12 mouse cellular contexts compared by ENCODE assay signal in the genomic region with DNA sequence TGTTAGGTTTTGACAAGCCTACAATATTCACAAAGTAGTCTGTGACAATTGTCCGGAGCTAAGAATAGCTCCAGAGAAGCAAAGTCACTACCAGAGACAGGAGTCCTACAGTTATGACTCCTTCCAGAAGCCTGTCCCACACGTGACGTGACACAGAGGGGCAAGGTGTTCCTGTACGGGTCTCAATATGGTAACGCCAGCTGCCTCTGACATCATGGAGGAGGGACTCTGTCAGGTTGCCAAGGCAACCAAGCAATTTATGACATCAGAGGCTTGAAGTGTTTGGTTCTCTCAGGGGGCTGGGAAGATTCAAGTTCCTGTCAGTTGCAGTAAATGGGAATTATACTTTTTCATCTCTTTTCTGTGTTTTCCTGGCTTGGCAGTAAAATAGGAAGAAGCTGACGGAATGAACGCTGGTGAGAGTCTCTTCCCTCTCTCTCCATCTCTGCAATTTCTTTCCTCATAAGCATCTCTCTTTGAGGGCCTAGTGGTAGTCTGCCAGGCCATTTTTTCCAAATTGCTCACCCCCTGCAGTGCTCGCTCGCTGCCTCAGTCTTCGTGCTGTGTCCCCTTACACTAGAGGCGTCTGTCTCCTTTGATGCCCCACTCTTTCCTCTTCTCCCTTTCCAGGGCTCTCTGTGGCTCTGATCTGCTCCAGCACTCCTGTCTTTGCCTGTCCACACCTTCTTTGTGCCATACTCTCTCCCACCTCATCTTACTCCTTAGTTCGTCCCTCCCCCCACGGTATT. TPM values are rescaled to one million over a fixed set of nuclear protein-coding genes. Genes with fewer than 3 reads are reported as not detected.
A peak's percentile ranks its signal among the peaks of the same experiment; 100 is the strongest.
DNase-seq lines count a peak whose midpoint lies in the region; ATAC-seq and TF ChIP-seq lines count a peak whose summit lies in the region.
"Had no signal": no experiment of that assay in that cellular context is flagged by ENCODE, and none has a peak within 500 bp of the region (broad histone marks: within the 10 kb centered on the region; RNA-seq: fewer than 3 reads in every experiment).

No protein-coding gene starts in this region.

- peak overlapping the region; percentile 83 for H3K4me3 ChIP-seq in forebrain, embryonic 13.5 days
- H3K4me3 ChIP-seq in forebrain, embryonic 10.5 days: no peak overlapping the region
- no peak overlapping the region for H3K4me3 ChIP-seq in liver, postnatal 0 days (ENCODE audit: low read depth, low read length)
- H3K4me3 ChIP-seq in liver, embryonic 11.5 days (ENCODE audit: low read depth, low read length): no peak overlapping the region
- H3K4me3 ChIP-seq in midbrain, postnatal 0 days (ENCODE audit: low read depth, low read length): peak overlapping the region; percentile 61; the same call in 1 of the 2 replicates
- H3K4me3 ChIP-seq: erythroblast, embryonic 14.5 days; stomach, embryonic 15.5 days had no signal

- peak overlapping the region; percentile 97 for H3K9ac ChIP-seq in forebrain, embryonic 13.5 days
- H3K9ac ChIP-seq in liver, postnatal 0 days (replicated peaks): no peak overlapping the region
- H3K9ac ChIP-seq in liver, embryonic 11.5 days (ENCODE audit: low read depth, low read length): no peak overlapping the region
- H3K9ac ChIP-seq in midbrain, postnatal 0 days (replicated peaks; ENCODE audit: low read length, poor library complexity, severe bottlenecking): peak overlapping the region; percentile 34; the same call in 1 of the 2 replicates
- H3K9ac ChIP-seq: stomach, embryonic 15.5 days had no signal

- no peaks in the 10 kb centered on the region for H3K36me3 ChIP-seq in forebrain, embryonic 13.5 days (ENCODE audit: poor library complexity, severe bottlenecking)
- H3K36me3 ChIP-seq in forebrain, embryonic 10.5 days (replicated peaks): no peaks in the 10 kb centered on the region
- H3K36me3 ChIP-seq in liver, postnatal 0 days (replicated peaks; ENCODE audit: insufficient read depth, low read length): no peaks in the 10 kb centered on the region
- no peaks in the 10 kb centered on the region for H3K36me3 ChIP-seq in liver, embryonic 11.5 days (ENCODE audit: control insufficient read depth, insufficient read depth, low read length)
- no peaks in the 10 kb centered on the region for H3K36me3 ChIP-seq in midbrain, postnatal 0 days (ENCODE audit: insufficient read depth, low read length)
- H3K36me3 ChIP-seq: G1E; stomach, embryonic 15.5 days had no signal

- no peak for DNase-seq in forebrain, embryonic 10.5 days (ENCODE audit: extremely low spot score, low spot score)
- no peak for DNase-seq in liver, postnatal 0 days
- no peak for DNase-seq in liver, embryonic 11.5 days (ENCODE audit: low spot score)
- DNase-seq in embryo, embryonic 11 days: peak; percentile 61
- peak; percentile 52 for DNase-seq in midbrain, postnatal 0 days (ENCODE audit: low spot score)
- DNase-seq in urinary bladder, postnatal 36 days (ENCODE audit: low spot score in 2 of 2): no peak
- no peak for DNase-seq in T-cell, adult 2 months (ENCODE audit: low spot score)

- H3K27me3 ChIP-seq in forebrain, embryonic 13.5 days: no peaks in the 10 kb centered on the region
- peaks cover 28% of the 10 kb centered on the region; the same call in 1 of the 2 replicates for H3K27me3 ChIP-seq in forebrain, embryonic 10.5 days (ENCODE audit: poor library complexity, severe bottlenecking)
- H3K27me3 ChIP-seq in liver, postnatal 0 days (ENCODE audit: insufficient read depth, low read length): no peaks in the 10 kb centered on the region
- H3K27me3 ChIP-seq in liver, embryonic 11.5 days (replicated peaks; ENCODE audit: control insufficient read depth, insufficient read depth, low read length): no peaks in the 10 kb centered on the region
- no peaks in the 10 kb centered on the region for H3K27me3 ChIP-seq in midbrain, postnatal 0 days (ENCODE audit: insufficient read depth, low read length)
- H3K27me3 ChIP-seq: stomach, embryonic 15.5 days had no signal

- TF ChIP-seq CTCF in liver, postnatal 0 days (IDR thresholded peaks at IDR 0.05; ENCODE audit: low read depth): no peak
- no peak for TF ChIP-seq CTCF in midbrain, postnatal 0 days (IDR thresholded peaks at IDR 0.05)

- WGBS in forebrain, embryonic 13.5 days: 53% methylated on average over 13 of the region's 13 CpGs
- WGBS in forebrain, embryonic 10.5 days: 72% methylated on average over 13 of the region's 13 CpGs
- WGBS in liver, postnatal 0 days (ENCODE audit: insufficient replicate concordance): 67% methylated on average over 13 of the region's 13 CpGs
- WGBS in liver, embryonic 11.5 days: 61% methylated on average over 13 of the region's 13 CpGs
- WGBS in midbrain, postnatal 0 days: 43% methylated on average over 13 of the region's 13 CpGs

- TF ChIP-seq EP300 in liver, postnatal 0 days (IDR thresholded peaks at IDR 0.05; ENCODE audit: low read depth): no peak

- no peaks in the 10 kb centered on the region for H3K9me3 ChIP-seq in forebrain, embryonic 13.5 days (replicated peaks)
- no peaks in the 10 kb centered on the region for H3K9me3 ChIP-seq in forebrain, embryonic 10.5 days
- no peaks in the 10 kb centered on the region for H3K9me3 ChIP-seq in liver, postnatal 0 days (ENCODE audit: low read length)
- no peaks in the 10 kb centered on the region for H3K9me3 ChIP-seq in liver, embryonic 11.5 days (ENCODE audit: control insufficient read depth, low read length)
- H3K9me3 ChIP-seq in midbrain, postnatal 0 days (ENCODE audit: low read length): no peaks in the 10 kb centered on the region
- H3K9me3 ChIP-seq: G1E; stomach, embryonic 15.5 days had no signal

- H3K4me2 ChIP-seq in forebrain, embryonic 13.5 days: peak overlapping the region; percentile 84
- no peak overlapping the region for H3K4me2 ChIP-seq in liver, postnatal 0 days (ENCODE audit: low read depth, low read length)
- H3K4me2 ChIP-seq in liver, embryonic 11.5 days: no peak overlapping the region
- peak overlapping the region; percentile 90 for H3K4me2 ChIP-seq in midbrain, postnatal 0 days (ENCODE audit: low read depth, low read length, poor library complexity, severe bottlenecking)
- H3K4me2 ChIP-seq: stomach, embryonic 15.5 days had no signal

- H3K27ac ChIP-seq in forebrain, embryonic 13.5 days: peak overlapping the region; percentile 36
- no peak overlapping the region for H3K27ac ChIP-seq in forebrain, embryonic 10.5 days
- peak overlapping the region; percentile 19; the same call in 1 of the 2 replicates for H3K27ac ChIP-seq in liver, postnatal 0 days (ENCODE audit: low read depth)
- H3K27ac ChIP-seq in liver, embryonic 11.5 days (ENCODE audit: low read depth, low read length): no peak overlapping the region
- 0 out of 2 replicates have a peak overlapping the region, but pooled peaks have one; percentile 21 for H3K27ac ChIP-seq in midbrain, postnatal 0 days (ENCODE audit: low read depth, low read length)
- H3K27ac ChIP-seq: stomach, embryonic 15.5 days had no signal

- H3K4me1 ChIP-seq in forebrain, embryonic 13.5 days: peaks cover 71% of the 10 kb centered on the region
- H3K4me1 ChIP-seq in forebrain, embryonic 10.5 days: peaks cover 65% of the 10 kb centered on the region
- peaks cover 18% of the 10 kb centered on the region for H3K4me1 ChIP-seq in liver, postnatal 0 days (ENCODE audit: insufficient read depth)
- peaks cover 19% of the 10 kb centered on the region for H3K4me1 ChIP-seq in liver, embryonic 11.5 days (replicated peaks; ENCODE audit: control insufficient read depth, insufficient read depth, low read length)
- H3K4me1 ChIP-seq in midbrain, postnatal 0 days (ENCODE audit: insufficient read depth, low read length): peaks cover 15% of the 10 kb centered on the region; the same call in 1 of the 2 replicates

- ATAC-seq in forebrain, embryonic 13.5 days: no peak
- no peak for ATAC-seq in liver, postnatal 0 days
- ATAC-seq in liver, embryonic 11.5 days (replicated peaks; ENCODE audit: low FRiP score): no peak
- ATAC-seq in midbrain, postnatal 0 days (ENCODE audit: low FRiP score): no peak

RNA-seq across cellular contexts. Expression of gene Zfhx2, which starts 2.8 kb away (rescaled TPM):
- 26.7 and 28.0 TPM in 2 replicates for polyA plus RNA-seq in forebrain, embryonic 13.5 days (2015; fragmentation: Nextera tagmentation; extraction: Ambion mirVana)
- 8.1 and 9.2 TPM in 2 replicates for polyA plus RNA-seq in forebrain, embryonic 10.5 days (2016; fragmentation: Nextera tagmentation; extraction: Ambion mirVana)
- 0.78 and 1.0 TPM in 2 replicates for polyA plus RNA-seq in liver, postnatal 0 days (2015; fragmentation: Nextera tagmentation; extraction: Ambion mirVana)
- 2.1 and 2.8 TPM in 2 replicates for polyA plus RNA-seq in liver, embryonic 11.5 days (2014; fragmentation: Nextera tagmentation; extraction: Ambion mirVana)
- 16.4 and 18.6 TPM in 2 replicates for total RNA-seq in midbrain, postnatal 0 days (2014; rRNA removed)
- 11.2 and 14.2 TPM in 2 replicates for polyA plus RNA-seq in midbrain, postnatal 0 days (2015; fragmentation: Nextera tagmentation; extraction: Ambion mirVana)

RNA-seq across cellular contexts. Expression of gene Thtpa, which starts 5.2 kb away (rescaled TPM):
- 39.0 and 42.0 TPM in 2 replicates for polyA plus RNA-seq in forebrain, embryonic 13.5 days (2015; fragmentation: Nextera tagmentation; extraction: Ambion mirVana)
- 30.5 and 31.4 TPM in 2 replicates for polyA plus RNA-seq in forebrain, embryonic 10.5 days (2016; fragmentation: Nextera tagmentation; extraction: Ambion mirVana)
- polyA plus RNA-seq in liver, postnatal 0 days (2015; fragmentation: Nextera tagmentation; extraction: Ambion mirVana): 5.9 and 7.0 TPM in 2 replicates
- 10.5 and 12.6 TPM in 2 replicates for polyA plus RNA-seq in liver, embryonic 11.5 days (2014; fragmentation: Nextera tagmentation; extraction: Ambion mirVana)
- total RNA-seq in midbrain, postnatal 0 days (2014; rRNA removed): 38.0 and 42.1 TPM in 2 replicates
- polyA plus RNA-seq in midbrain, postnatal 0 days (2015; fragmentation: Nextera tagmentation; extraction: Ambion mirVana): 32.5 and 35.2 TPM in 2 replicates

RNA-seq across cellular contexts. Expression of gene Ap1g2, which starts 17.0 kb away (rescaled TPM):
- polyA plus RNA-seq in forebrain, embryonic 13.5 days (2015; fragmentation: Nextera tagmentation; extraction: Ambion mirVana): 9.7 and 9.8 TPM in 2 replicates
- 16.4 and 18.5 TPM in 2 replicates for polyA plus RNA-seq in forebrain, embryonic 10.5 days (2016; fragmentation: Nextera tagmentation; extraction: Ambion mirVana)
- polyA plus RNA-seq in liver, postnatal 0 days (2015; fragmentation: Nextera tagmentation; extraction: Ambion mirVana): 7.8 and 9.6 TPM in 2 replicates
- polyA plus RNA-seq in liver, embryonic 11.5 days (2014; fragmentation: Nextera tagmentation; extraction: Ambion mirVana): 45.1 and 52.9 TPM in 2 replicates
- total RNA-seq in midbrain, postnatal 0 days (2014; rRNA removed): 8.2 and 11.6 TPM in 2 replicates
- polyA plus RNA-seq in midbrain, postnatal 0 days (2015; fragmentation: Nextera tagmentation; extraction: Ambion mirVana): 6.6 and 8.9 TPM in 2 replicates

RNA-seq across cellular contexts. Expression of gene Jph4, which starts 27.4 kb away (rescaled TPM):
- polyA plus RNA-seq in forebrain, embryonic 13.5 days (2015; fragmentation: Nextera tagmentation; extraction: Ambion mirVana): 17.5 and 17.7 TPM in 2 replicates
- polyA plus RNA-seq in forebrain, embryonic 10.5 days (2016; fragmentation: Nextera tagmentation; extraction: Ambion mirVana): 0.31 and 0.56 TPM in 2 replicates
- polyA plus RNA-seq in liver, postnatal 0 days (2015; fragmentation: Nextera tagmentation; extraction: Ambion mirVana): not detected in 2 replicates
- polyA plus RNA-seq in liver, embryonic 11.5 days (2014; fragmentation: Nextera tagmentation; extraction: Ambion mirVana): 0.44 and 0.60 TPM in 2 replicates
- 158 and 182 TPM in 2 replicates for total RNA-seq in midbrain, postnatal 0 days (2014; rRNA removed)
- 41.7 and 45.1 TPM in 2 replicates for polyA plus RNA-seq in midbrain, postnatal 0 days (2015; fragmentation: Nextera tagmentation; extraction: Ambion mirVana)
- total RNA-seq: liver, adult 2 months had no signal
- polyA plus RNA-seq: erythroblast, embryonic 14.5 days; G1E; liver, adult 2 months had no signal

Comparison
In these comparisons a context has a peak if more than half of its experiments do, and no peak if none do; other contexts are left out.
1. H3K27ac ChIP-seq: peak in forebrain, embryonic 13.5 days (single experiment), liver, postnatal 0 days (single experiment) and midbrain, postnatal 0 days (single experiment); none in forebrain, embryonic 10.5 days (single experiment) and liver, embryonic 11.5 days (single experiment).
2. H3K4me3 ChIP-seq: peak in forebrain, embryonic 13.5 days (single experiment) and midbrain, postnatal 0 days (single experiment); none in forebrain, embryonic 10.5 days (single experiment), liver, postnatal 0 days (single experiment) and liver, embryonic 11.5 days (single experiment).
3. H3K4me2 ChIP-seq: peak in forebrain, embryonic 13.5 days (single experiment) and midbrain, postnatal 0 days (single experiment); none in liver, postnatal 0 days (single experiment) and liver, embryonic 11.5 days (single experiment).
4. H3K9ac ChIP-seq: peak in forebrain, embryonic 13.5 days (single experiment) and midbrain, postnatal 0 days (single experiment); none in liver, postnatal 0 days (single experiment) and liver, embryonic 11.5 days (single experiment).
5. DNase-seq: peak in embryo, embryonic 11 days (single experiment) and midbrain, postnatal 0 days (single experiment); none in forebrain, embryonic 10.5 days (single experiment), liver, postnatal 0 days (single experiment), liver, embryonic 11.5 days (single experiment), urinary bladder, postnatal 36 days (0 of 2) and T-cell, adult 2 months (single experiment).